Mouse (Mus musculus) layer of hippocampus, postnatal 36 days (tissue): ENCODE data around the gene Dnmt1. TPM values are rescaled to one million over a fixed set of nuclear protein-coding genes. Genes with fewer than 3 reads are reported as not detected.

Source experiments
- DNase-seq, 2 experiments: peaks; one replicate each; pipeline ENCODE4 v3.0.0; 2022
- total RNA-seq, 2 experiments: library from RNA; stranded (reverse); gene quantifications; 2 replicates each; pipeline ENCODE4 v1.2.3; 2021

Dnmt1 gene
- total RNA-seq, 2 experiments from 2014 or later: 34.0 to 35.1 TPM

GRCm38 (mm10) chr9:20976216-20976960, 16.7 kb upstream of the Dnmt1 start, which contains the start of gene S1pr2:
TSS of gene S1pr2 (minus strand) at chr9:20976781.
- DNase-seq: peak; percentile 39 to 55

- DNase-seq: peak in 1 of 2 experiments; percentile 8
These were observed 15.9 kb upstream of the Dnmt1 start for GRCm38 (mm10) chr9:20975431-20976215.

DNA sequence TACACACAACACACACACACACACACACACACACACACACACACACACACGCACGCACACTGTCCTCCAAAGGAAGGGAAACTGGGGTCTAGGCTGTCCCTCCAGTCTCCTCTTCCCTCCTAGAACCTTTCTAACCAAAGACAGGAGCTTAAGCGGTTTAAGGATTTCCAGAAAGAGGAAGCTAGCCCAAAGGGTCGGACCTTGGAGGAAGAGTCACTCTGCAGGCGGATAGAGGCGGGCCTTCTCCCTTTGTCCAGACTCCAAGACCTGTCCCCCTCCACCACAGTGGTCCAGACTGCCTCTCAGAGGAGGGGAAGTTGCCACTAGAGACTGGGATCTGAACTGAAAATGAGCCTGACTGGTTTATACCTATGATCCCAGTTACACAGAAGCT, 14.0 kb upstream of the Dnmt1 start:
- no peak for DNase-seq

DNA sequence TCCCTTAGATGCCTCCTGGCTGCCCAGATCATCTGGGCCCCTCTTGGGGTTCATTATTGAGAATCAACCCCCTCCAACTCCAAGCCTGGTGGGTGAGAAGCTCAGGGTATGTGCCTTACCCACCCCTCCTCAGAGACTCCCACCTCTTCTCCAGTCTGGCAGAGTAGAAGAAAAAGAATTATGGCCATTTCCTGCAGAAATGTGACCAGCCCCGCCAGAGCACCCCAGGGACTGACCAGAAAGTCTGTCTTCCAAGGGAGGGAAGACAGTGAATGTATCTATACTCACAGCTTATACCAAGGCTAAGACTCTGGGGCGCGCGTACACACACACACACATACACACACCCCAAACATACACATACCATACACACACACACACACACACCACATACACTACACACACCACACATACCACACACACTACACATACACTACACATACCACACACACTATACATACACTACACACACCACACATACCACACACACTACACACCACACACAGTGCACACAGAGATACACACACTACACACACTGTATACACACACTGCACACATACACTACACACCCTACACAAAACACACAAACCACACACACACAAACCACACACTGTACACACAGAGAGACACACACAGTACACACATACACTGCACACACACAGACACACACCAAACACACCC, 13.5 kb upstream of the Dnmt1 start:
- no peak for DNase-seq

DNA sequence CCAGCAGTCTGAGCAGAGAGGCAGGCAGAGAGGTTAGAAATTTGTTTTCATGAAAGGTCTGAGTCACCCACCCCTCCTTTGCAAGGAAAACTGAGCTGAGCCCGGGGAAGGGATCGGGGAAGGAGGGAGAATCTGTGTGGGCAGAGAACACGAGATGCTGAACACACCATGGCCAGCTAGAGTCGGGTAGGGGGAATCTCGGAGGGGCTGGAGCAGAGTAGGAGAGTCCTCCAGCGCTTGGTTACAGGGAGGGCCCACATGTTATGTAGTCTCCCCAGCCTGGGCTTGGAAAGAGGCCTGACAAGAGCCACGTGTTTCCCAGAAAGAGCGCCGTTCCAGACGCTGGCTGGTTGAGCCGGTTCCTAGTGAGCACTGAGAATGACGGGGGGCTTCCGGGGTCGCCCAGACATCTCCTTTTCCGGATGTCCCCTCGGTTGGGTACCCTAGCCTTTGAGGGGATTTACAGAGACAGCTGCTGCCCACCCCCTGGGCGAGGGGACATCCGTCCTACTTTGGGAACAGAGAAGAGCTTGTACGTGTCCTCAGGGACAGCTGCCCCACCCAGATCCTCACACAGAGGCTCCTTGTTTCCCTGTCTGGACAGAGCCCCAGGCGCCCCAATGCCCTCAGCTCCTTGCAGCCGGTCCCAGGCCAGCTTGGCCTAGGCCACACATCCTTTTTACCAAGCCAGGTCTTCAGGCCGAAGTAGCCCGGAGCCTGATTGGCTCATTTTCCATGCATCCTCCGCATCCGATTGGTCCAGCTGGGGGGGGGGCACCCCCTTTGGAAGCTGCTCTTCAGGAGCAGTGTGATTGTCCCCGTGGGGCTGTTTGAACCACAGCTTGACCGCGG, 12.7 kb upstream of the Dnmt1 start:
- DNase-seq: peak; percentile 60 to 74

DNA sequence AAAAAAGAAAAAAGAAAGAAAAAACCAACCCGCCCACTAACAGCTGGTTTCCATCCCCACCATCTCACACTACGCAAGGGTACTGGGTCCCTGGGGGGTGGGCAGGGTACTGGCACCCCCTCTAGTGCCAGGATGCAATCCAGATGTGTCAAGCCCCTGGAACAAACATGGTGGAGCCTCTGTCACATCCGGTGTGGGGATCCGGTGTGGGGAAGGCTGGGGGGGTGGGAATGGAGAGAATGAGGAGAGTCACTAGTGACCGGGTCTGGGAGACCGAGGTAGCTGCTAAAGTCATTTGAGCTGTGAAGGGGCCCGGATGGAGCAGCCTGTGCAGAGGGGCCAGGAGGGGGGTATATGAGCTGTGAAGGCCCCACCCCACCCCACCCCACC, 12.1 kb upstream of the Dnmt1 start:
- DNase-seq: no peak

DNA sequence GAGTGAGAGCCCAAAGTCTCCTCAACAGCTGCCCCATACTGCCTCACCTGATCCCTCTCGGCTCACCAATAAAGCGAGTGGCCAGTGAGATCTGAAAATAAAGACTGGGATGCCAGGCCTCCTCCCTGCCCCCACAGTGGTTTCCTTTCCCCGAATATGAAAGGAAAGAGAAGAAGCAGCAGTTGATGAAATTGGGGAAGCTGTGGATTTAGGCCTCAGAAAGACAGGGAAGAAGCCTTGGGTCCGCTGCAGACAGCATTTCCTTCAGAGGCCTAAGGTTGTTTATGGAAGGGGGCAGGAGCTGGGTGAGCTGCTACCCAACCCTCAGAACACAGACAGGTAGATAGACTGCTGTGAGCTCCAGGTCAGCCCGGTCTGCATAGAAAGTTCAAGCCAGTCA, 7.1 kb upstream of the Dnmt1 start:
- no peak for DNase-seq

DNA sequence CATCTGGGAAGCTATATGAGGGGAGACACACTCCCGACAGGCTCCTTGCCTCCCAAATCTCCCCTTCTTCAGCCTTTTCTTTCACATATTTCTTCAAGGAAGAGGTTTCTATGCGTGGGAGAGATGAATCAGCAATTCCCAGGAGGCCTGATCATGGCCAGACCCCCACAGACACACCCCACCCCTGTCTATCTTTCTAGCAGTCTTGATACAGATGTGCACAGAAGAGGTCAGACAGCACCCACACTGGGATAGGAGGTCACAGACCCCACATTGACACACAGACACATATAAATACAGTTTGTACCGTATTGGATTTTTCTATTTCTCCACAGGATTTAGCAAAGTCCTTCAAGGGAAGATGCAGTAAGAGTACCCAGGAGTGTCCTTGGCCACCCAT, 6.3 kb upstream of the Dnmt1 start:
- DNase-seq: no peak

DNA sequence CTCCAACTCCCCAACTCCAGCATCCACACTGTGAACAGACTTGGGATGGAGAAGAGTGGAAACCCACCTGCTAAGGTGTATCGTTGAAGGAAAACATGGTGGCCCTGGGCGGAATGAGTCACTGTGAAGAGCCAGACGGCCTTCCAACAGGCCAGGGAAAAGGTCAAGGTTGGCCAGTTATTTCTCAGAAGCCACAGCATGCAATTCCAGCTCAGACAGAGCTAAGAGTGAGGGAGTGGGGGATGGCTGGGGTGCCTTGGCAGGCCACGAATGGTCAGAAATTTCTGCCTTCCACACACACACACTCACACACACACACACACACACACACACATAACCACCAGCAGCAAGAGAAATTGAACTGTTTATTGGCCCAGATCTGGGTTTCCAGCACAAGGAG, 5.9 kb upstream of the Dnmt1 start:
- no peak for DNase-seq

- DNase-seq: no peak
These were observed 1.9 kb upstream of the Dnmt1 start for GRCm38 (mm10) chr9:20961557-20961956.

- DNase-seq: no peak
These were observed 2.7 kb downstream of the Dnmt1 start for GRCm38 (mm10) chr9:20956989-20957388.

GRCm38 (mm10) chr9:20952520-20953227, 7.0 kb downstream of the Dnmt1 start:
- DNase-seq: peak; percentile 96 to 97

DNA sequence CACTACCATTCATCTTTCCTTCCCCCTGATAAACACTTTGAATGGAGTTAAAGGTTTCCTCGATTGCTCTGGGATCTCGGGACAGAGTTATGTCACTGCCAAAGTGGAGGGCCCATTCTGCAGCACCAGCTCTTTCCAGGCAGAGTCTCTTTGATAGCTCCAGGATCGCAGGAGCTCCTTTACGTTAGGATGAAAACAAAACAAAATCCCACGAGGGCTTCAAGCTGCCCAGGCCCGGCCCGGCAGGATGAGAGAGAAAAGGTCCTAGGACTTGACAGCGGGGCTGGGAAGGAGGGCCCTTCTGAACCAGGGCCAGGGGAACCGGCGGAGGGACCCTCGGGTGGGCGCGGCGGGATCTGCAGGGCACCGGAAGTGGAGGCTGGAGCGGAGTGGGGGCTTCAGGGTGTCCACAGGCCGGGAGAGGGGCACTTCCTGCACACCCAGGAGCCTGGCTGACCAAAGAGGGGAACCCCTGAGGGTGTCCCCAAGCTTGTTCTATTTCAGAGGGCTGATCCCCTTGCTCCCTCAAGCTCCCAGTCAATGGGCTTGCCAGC, 7.6 kb downstream of the Dnmt1 start:
- no peak for DNase-seq

GRCm38 (mm10) chr9:20951441-20951840, 8.2 kb downstream of the Dnmt1 start:
- no peak for DNase-seq

DNA sequence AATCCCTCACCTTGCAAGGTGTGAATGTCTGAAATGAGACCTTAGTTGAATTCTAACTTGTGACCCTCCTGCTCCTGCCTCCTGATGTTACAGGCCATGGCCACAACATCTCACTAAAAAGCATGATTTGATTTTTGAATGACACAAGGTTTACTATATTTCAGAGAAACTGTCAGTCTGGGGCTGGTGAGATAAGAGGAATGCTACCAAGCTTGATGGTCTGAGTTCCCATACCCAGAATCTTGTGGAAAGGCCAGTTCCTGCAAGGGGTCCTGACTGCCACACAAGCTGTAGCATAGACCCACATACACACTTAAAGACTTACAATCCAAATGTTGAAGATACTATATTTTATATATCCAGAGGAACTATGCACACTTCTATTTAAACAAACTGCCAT, 9.3 kb downstream of the Dnmt1 start:
- DNase-seq: no peak

DNA sequence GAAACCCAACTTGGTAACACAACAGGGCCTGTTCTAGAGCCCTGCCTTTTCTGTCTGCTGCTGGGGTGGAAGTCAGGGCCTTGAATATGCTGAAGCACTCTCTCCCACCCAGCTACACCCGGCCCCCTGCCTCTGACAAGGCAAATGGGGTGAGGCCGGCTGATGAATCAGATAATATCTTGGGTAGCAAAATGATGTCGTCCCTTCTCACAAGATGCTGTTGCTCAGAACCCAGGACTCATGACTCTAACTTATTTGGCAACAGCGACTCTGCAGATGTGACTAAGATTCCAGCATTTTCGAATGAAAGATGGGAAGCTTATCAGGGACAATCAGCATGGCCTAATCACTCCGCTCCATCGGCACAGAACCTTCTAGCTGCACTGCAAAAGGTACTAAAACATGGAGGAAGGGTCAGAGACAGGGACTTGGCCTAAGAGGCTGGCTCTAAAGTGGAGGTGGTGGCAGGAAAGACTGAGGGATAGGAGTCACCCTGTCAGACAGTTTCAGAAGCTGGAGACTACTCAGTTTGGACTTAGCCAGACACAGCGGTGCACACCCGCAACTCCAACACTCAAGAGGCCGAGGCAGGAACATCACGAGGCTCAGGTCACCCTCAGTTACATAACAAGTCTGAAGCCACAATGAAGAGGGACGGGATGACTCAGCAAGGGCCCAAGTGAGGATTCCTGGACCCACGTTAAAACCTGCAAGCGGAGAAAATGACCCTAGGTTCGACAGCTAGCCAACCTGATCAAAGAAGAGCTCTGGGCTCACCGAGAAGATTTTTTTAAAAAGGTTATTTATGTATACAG, 13.4 kb downstream of the Dnmt1 start:
- DNase-seq: no peak

GRCm38 (mm10) chr9:20944697-20945370, 14.9 kb downstream of the Dnmt1 start:
- no peak for DNase-seq

- no peak for DNase-seq
These were observed 15.8 kb downstream of the Dnmt1 start for GRCm38 (mm10) chr9:20943911-20944310.

DNA sequence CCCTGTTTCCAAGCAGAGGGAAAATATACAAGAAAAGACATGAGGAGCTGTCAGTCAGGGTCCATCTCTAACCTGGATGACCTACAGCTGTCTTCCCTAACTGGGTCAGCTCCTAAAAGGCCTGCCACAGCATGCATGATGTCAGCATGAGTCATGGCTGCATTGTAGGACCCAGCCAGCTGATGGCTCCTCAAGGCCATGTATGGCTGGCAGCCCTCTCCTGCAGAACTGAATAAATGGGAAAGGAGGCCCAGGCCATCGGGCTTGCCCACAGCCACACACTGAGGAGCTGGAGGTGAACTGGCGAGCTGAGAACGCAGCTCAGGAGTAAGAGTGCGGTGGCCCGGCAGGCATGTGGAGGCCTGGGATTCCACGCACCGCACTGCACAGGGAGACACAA, 16.3 kb downstream of the Dnmt1 start:
- DNase-seq: no peak

GRCm38 (mm10) chr9:20923258-20923657, 36.4 kb downstream of the Dnmt1 start:
- DNase-seq: no peak
